Mouse (Mus musculus) lung, postnatal 0 days (tissue): ENCODE measurements at regions not wholly inside any gene's neighbourhood (a gene's known extent, or its start where the extent isn't known, plus 50 kb on each side); places are given as distances from the start of the nearest gene placed in this dataset.

ENCODE experiments used
- CTCF ChIP-seq: IDR thresholded peaks from 2 replicates; pipeline ENCODE4 v1.5.1; 2016; ENCODE audit warnings: antibody characterized with exemption, mild to moderate bottlenecking
- EP300 ChIP-seq: IDR thresholded peaks from 2 replicates; pipeline ENCODE4 v1.6.1; 2016; ENCODE audit warnings: antibody characterized with exemption, mild to moderate bottlenecking, control low read depth

- no peak for TF ChIP-seq CTCF
- TF ChIP-seq EP300 = no peak
Measured at GRCm38 (mm10) chr6:31266441-31267040, 132.0 kb upstream of the Mkln1 start.
